Mouse (Mus musculus): ENCODE results near the gene Galnt18.

- TF ChIP-seq POLR2A (IDR thresholded peaks at IDR 0.05; ENCODE audit: borderline replicate concordance, insufficient read depth, low read length) (no peak), CTCF (IDR thresholded peaks at IDR 0.05; ENCODE audit: borderline replicate concordance, insufficient read depth, low read depth, low read length) (no peak)
Measured at GRCm38 (mm10) chr7:111713828-111714600, 65.8 kb downstream of the Galnt18 start.
